Mouse (Mus musculus): ENCODE measurements around the gene Zdhhc12. TPM values are rescaled to one million over a fixed set of nuclear protein-coding genes. Genes with fewer than 3 reads are reported as not detected.

Zdhhc12 gene
- total and polyA plus RNA-seq, 2 experiments from 2014 or later: 23.8 to 30.7 TPM

DNA sequence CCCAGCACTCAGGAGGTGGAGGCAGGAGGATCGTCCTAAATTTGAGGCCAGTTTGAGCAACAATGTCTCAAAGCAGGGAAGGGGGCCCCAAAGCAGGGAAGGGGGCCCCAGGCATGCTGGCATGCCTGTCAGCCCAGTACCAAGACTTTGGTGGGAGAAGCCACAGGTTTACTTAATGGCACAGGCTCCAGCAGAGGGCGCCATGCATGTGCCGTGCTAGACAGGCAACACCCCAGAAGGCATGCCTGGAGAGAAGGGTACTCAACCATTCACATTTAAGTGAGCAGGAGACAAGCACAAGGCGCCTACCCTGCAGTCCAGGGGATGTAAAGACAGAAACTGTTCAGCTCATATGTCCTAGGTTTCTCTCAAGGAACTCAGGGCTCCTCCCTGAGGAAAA, 51.0 kb downstream of the Zdhhc12 start:
- H3K36me3 ChIP-seq (ENCODE audit: insufficient read depth, low read length): peaks cover 16% of the 10 kb centered on the region
- peak; percentile 84 for DNase-seq (ENCODE audit: low spot score)
- no peaks in the 10 kb centered on the region for H3K9me3 ChIP-seq (ENCODE audit: low read length)
- no peak overlapping the region for H3K4me3 ChIP-seq (ENCODE audit: low read depth, low read length)
- no peaks in the 10 kb centered on the region for H3K4me1 ChIP-seq (ENCODE audit: insufficient read depth, low read length)
- no peak overlapping the region for H3K9ac ChIP-seq (replicated peaks; ENCODE audit: low read length, poor library complexity, severe bottlenecking)
- TF ChIP-seq CTCF (IDR thresholded peaks at IDR 0.05): peak; percentile 81
- WGBS: 0% methylated on average over 4 of the region's 4 CpGs
- no peak overlapping the region for H3K4me2 ChIP-seq (ENCODE audit: low read depth, low read length, poor library complexity, severe bottlenecking)
- no peak overlapping the region for H3K27ac ChIP-seq (ENCODE audit: low read depth, low read length)
- H3K27me3 ChIP-seq (ENCODE audit: insufficient read depth, low read length): no peaks in the 10 kb centered on the region
- ATAC-seq (ENCODE audit: low FRiP score): no peak

Other genes starting within 250 kb of the Zdhhc12 start
- gene Cercam, start 224.5 kb downstream of the Zdhhc12 start, total RNA-seq (2014; rRNA removed): 21.4 and 28.0 TPM in 2 replicates
- gene Cercam, start 224.5 kb downstream of the Zdhhc12 start, polyA plus RNA-seq (2015; fragmentation: Nextera tagmentation; extraction: Ambion mirVana): 22.8 and 26.0 TPM in 2 replicates
- gene Odf2, start 204.4 kb downstream of the Zdhhc12 start, total RNA-seq (2014; rRNA removed): 77.0 and 102 TPM in 2 replicates
- 72.0 and 90.9 TPM in 2 replicates for gene Odf2, start 204.4 kb downstream of the Zdhhc12 start, polyA plus RNA-seq (2015; fragmentation: Nextera tagmentation; extraction: Ambion mirVana)
- 37.7 and 45.5 TPM in 2 replicates for gene Gle1, start 158.2 kb downstream of the Zdhhc12 start, total RNA-seq (2014; rRNA removed)
- 55.0 and 56.0 TPM in 2 replicates for gene Gle1, start 158.2 kb downstream of the Zdhhc12 start, polyA plus RNA-seq (2015; fragmentation: Nextera tagmentation; extraction: Ambion mirVana)
- 796 and 822 TPM in 2 replicates for gene Sptan1, start 128.1 kb downstream of the Zdhhc12 start, total RNA-seq (2014; rRNA removed)
- gene Sptan1, start 128.1 kb downstream of the Zdhhc12 start, polyA plus RNA-seq (2015; fragmentation: Nextera tagmentation; extraction: Ambion mirVana): 193 and 200 TPM in 2 replicates
- gene Wdr34, start 44.8 kb downstream of the Zdhhc12 start, total RNA-seq (2014; rRNA removed): 87.3 and 96.1 TPM in 2 replicates
- 76.2 and 82.7 TPM in 2 replicates for gene Wdr34, start 44.8 kb downstream of the Zdhhc12 start, polyA plus RNA-seq (2015; fragmentation: Nextera tagmentation; extraction: Ambion mirVana)
- gene Set, start 36.3 kb downstream of the Zdhhc12 start, total RNA-seq (2014; rRNA removed): 190 and 269 TPM in 2 replicates
- gene Set, start 36.3 kb downstream of the Zdhhc12 start, polyA plus RNA-seq (2015; fragmentation: Nextera tagmentation; extraction: Ambion mirVana): 302 and 345 TPM in 2 replicates
- gene Pkn3, start 16.0 kb downstream of the Zdhhc12 start, total RNA-seq (2014; rRNA removed): 1.7 and 2.4 TPM in 2 replicates
- 0.73 and 1.2 TPM in 2 replicates for gene Pkn3, start 16.0 kb downstream of the Zdhhc12 start, polyA plus RNA-seq (2015; fragmentation: Nextera tagmentation; extraction: Ambion mirVana)
- 88.2 and 93.2 TPM in 2 replicates for gene Zer1, start 30.9 kb upstream of the Zdhhc12 start, total RNA-seq (2014; rRNA removed)
- 12.3 and 14.7 TPM in 2 replicates for gene Zer1, start 30.9 kb upstream of the Zdhhc12 start, polyA plus RNA-seq (2015; fragmentation: Nextera tagmentation; extraction: Ambion mirVana)
- gene Tbc1d13, start 40.1 kb upstream of the Zdhhc12 start, total RNA-seq (2014; rRNA removed): 141 and 168 TPM in 2 replicates
- 8.1 and 10.6 TPM in 2 replicates for gene Tbc1d13, start 40.1 kb upstream of the Zdhhc12 start, polyA plus RNA-seq (2015; fragmentation: Nextera tagmentation; extraction: Ambion mirVana)
- 43.7 and 51.3 TPM in 2 replicates for gene Endog, start 77.8 kb upstream of the Zdhhc12 start, total RNA-seq (2014; rRNA removed)
- gene Endog, start 77.8 kb upstream of the Zdhhc12 start, polyA plus RNA-seq (2015; fragmentation: Nextera tagmentation; extraction: Ambion mirVana): 38.9 and 42.2 TPM in 2 replicates
- 38.4 and 47.6 TPM in 2 replicates for gene Spout1, start 84.8 kb upstream of the Zdhhc12 start, total RNA-seq (2014; rRNA removed)
- 55.9 and 60.8 TPM in 2 replicates for gene Spout1, start 84.8 kb upstream of the Zdhhc12 start, polyA plus RNA-seq (2015; fragmentation: Nextera tagmentation; extraction: Ambion mirVana)
- 21.9 and 26.4 TPM in 2 replicates for gene Kyat1, start 112.2 kb upstream of the Zdhhc12 start, total RNA-seq (2014; rRNA removed)
- gene Kyat1, start 112.2 kb upstream of the Zdhhc12 start, polyA plus RNA-seq (2015; fragmentation: Nextera tagmentation; extraction: Ambion mirVana): 16.4 and 17.9 TPM in 2 replicates
- 52.5 and 65.4 TPM in 2 replicates for gene Lrrc8a, start 144.1 kb upstream of the Zdhhc12 start, total RNA-seq (2014; rRNA removed)
- gene Lrrc8a, start 144.1 kb upstream of the Zdhhc12 start, polyA plus RNA-seq (2015; fragmentation: Nextera tagmentation; extraction: Ambion mirVana): 55.3 and 56.0 TPM in 2 replicates
- 3.4 and 6.0 TPM in 2 replicates for gene Gm28035, start 146.9 kb upstream of the Zdhhc12 start, total RNA-seq (2014; rRNA removed)
- 0.09 and 0.11 TPM in 2 replicates for gene Gm28035, start 146.9 kb upstream of the Zdhhc12 start, polyA plus RNA-seq (2015; fragmentation: Nextera tagmentation; extraction: Ambion mirVana)
- gene Phyhd1, start 172.6 kb upstream of the Zdhhc12 start, total RNA-seq (2014; rRNA removed): 7.2 and 9.0 TPM in 2 replicates
- 3.9 and 4.4 TPM in 2 replicates for gene Phyhd1, start 172.6 kb upstream of the Zdhhc12 start, polyA plus RNA-seq (2015; fragmentation: Nextera tagmentation; extraction: Ambion mirVana)
- not detected in 2 replicates for gene Gm28038, start 187.4 kb upstream of the Zdhhc12 start, total RNA-seq (2014; rRNA removed)
- gene Gm28038, start 187.4 kb upstream of the Zdhhc12 start, polyA plus RNA-seq (2015; fragmentation: Nextera tagmentation; extraction: Ambion mirVana): not detected in 2 replicates
- 35.4 and 44.7 TPM in 2 replicates for gene Dolk, start 192.7 kb upstream of the Zdhhc12 start, total RNA-seq (2014; rRNA removed)
- 38.7 and 42.9 TPM in 2 replicates for gene Dolk, start 192.7 kb upstream of the Zdhhc12 start, polyA plus RNA-seq (2015; fragmentation: Nextera tagmentation; extraction: Ambion mirVana)
- gene Nup188, start 192.7 kb upstream of the Zdhhc12 start, total RNA-seq (2014; rRNA removed): 29.5 and 33.4 TPM in 2 replicates
- gene Nup188, start 192.7 kb upstream of the Zdhhc12 start, polyA plus RNA-seq (2015; fragmentation: Nextera tagmentation; extraction: Ambion mirVana): 12.2 and 15.7 TPM in 2 replicates

Data from midbrain, postnatal 0 days (tissue).